Mouse (Mus musculus): Measurements from ENCODE around the gene Hacd2. TPM values are rescaled to one million over a fixed set of nuclear protein-coding genes. Genes with fewer than 3 reads are reported as not detected.

Hacd2 gene
- total RNA-seq, 2 experiments from 2014 or later, result 9.6 to 28.6 TPM

GRCm38 (mm10) chr16:35156832-35157231, 134.6 kb downstream of the Hacd2 start:
- no peak for ATAC-seq (replicated peaks; ENCODE audit: poor library complexity, severe bottlenecking)

Other genes with a start within 250 kb of the Hacd2 start
- gene Adcy5, start 132.4 kb downstream of the Hacd2 start, total RNA-seq (2014; fragmentation: Nextera tagmentation), result not detected in 2 replicates
- not detected in 2 replicates for gene Adcy5, start 132.4 kb downstream of the Hacd2 start, total RNA-seq (2017)